Mouse (Mus musculus) brown adipose tissue, adult 24 weeks (tissue): ENCODE results near the gene Mdh2. TPM values are rescaled to one million over a fixed set of nuclear protein-coding genes. Genes with fewer than 3 reads are reported as not detected.
A peak's percentile ranks its signal among the peaks of the same experiment; 100 is the strongest.

Source experiments
- H3K27ac ChIP-seq: fragments of 200-500 bp; replicated peaks from 2 replicates; pipeline ENCODE4 v1.5.1; 2012; ENCODE audit warnings: low read depth, mild to moderate bottlenecking, low read length
- H3K4me1 ChIP-seq: fragments of 200-500 bp; 2 replicates; pipeline ENCODE4 v1.6.1; 2012; ENCODE audit warnings: low read length, mixed read lengths; ENCODE audit not compliant: control insufficient read depth, insufficient read depth, insufficient read length
- H3K4me3 ChIP-seq: fragments of 200-500 bp; 2 replicates; pipeline ENCODE4 v1.5.1; 2012; ENCODE audit warnings: low read depth, mild to moderate bottlenecking, low read length, moderate library complexity; ENCODE audit not compliant: insufficient read depth
- polyA plus RNA-seq: library from polyadenylated mRNA; stranded (reverse); fragments of >200 nt; gene quantifications from 2 replicates; pipeline ENCODE4 v1.2.4, GENCODE M21; 2012; ENCODE audit not compliant: missing spikeins, insufficient read depth, insufficient read length

The Mdh2 gene
- polyA plus RNA-seq, 1 experiment = 1,985 TPM

- no peak overlapping the region for H3K4me3 ChIP-seq
- H3K27ac ChIP-seq = no peak overlapping the region
- H3K4me1 ChIP-seq = no peaks in the 10 kb centered on the region
These were observed 24.4 kb downstream of the Mdh2 start for GRCm38 (mm10) chr5:135802641-135803040.

- no peak overlapping the region for H3K27ac ChIP-seq
- no peak overlapping the region for H3K4me3 ChIP-seq
- H3K4me1 ChIP-seq = no peaks in the 10 kb centered on the region
These were observed 24.9 kb downstream of the Mdh2 start for GRCm38 (mm10) chr5:135803135-135803534.

- no peaks in the 10 kb centered on the region for H3K4me1 ChIP-seq
- H3K27ac ChIP-seq = no peak overlapping the region
- no peak overlapping the region for H3K4me3 ChIP-seq
These were observed 25.4 kb downstream of the Mdh2 start for GRCm38 (mm10) chr5:135803676-135804075.

- no peaks in the 10 kb centered on the region for H3K4me1 ChIP-seq
- H3K4me3 ChIP-seq = no peak overlapping the region
- H3K27ac ChIP-seq = no peak overlapping the region
These were observed 26.5 kb downstream of the Mdh2 start for GRCm38 (mm10) chr5:135804735-135805134.

- Histone ChIP-seq H3K4me1 (no peaks in the 10 kb centered on the region), H3K4me3 (no peak within 1 kb of the TSS), H3K27ac (no peak within 1 kb of the TSS)
These were observed 28.4 kb downstream of the Mdh2 start, which contains the start of gene Srrm3 for GRCm38 (mm10) chr5:135806555-135807262. Gene Srrm3, plus strand, starts transcription at chr5:135806890.

- Histone ChIP-seq H3K4me3 (no peak overlapping the region), H3K4me1 (no peaks in the 10 kb centered on the region)
These were observed 29.0 kb downstream of the Mdh2 start for GRCm38 (mm10) chr5:135807263-135807637.

GRCm38 (mm10) chr5:135812991-135813390, 34.7 kb downstream of the Mdh2 start:
- Histone ChIP-seq H3K4me1 (no peaks in the 10 kb centered on the region), H3K27ac (no peak overlapping the region), H3K4me3 (no peak overlapping the region)

More at GRCm38 (mm10) chr5:135807263-135807637, 29.0 kb downstream of the Mdh2 start:
- no peak overlapping the region for H3K27ac ChIP-seq

- no peaks in the 10 kb centered on the region for H3K4me1 ChIP-seq
- H3K4me3 ChIP-seq = no peak overlapping the region
- no peak overlapping the region for H3K27ac ChIP-seq
These were observed 40.2 kb downstream of the Mdh2 start for GRCm38 (mm10) chr5:135818491-135818890.

- Histone ChIP-seq H3K4me3 (no peak overlapping the region), H3K4me1 (no peaks in the 10 kb centered on the region), H3K27ac (no peak overlapping the region)
These were observed 44.1 kb downstream of the Mdh2 start for GRCm38 (mm10) chr5:135822316-135822944.

GRCm38 (mm10) chr5:135824517-135824916, 46.2 kb downstream of the Mdh2 start:
- Histone ChIP-seq H3K27ac (no peak overlapping the region), H3K4me3 (no peak overlapping the region), H3K4me1 (no peaks in the 10 kb centered on the region)

- Histone ChIP-seq H3K4me1 (no peaks in the 10 kb centered on the region), H3K4me3 (no peak overlapping the region), H3K27ac (no peak overlapping the region)
These were observed 47.9 kb downstream of the Mdh2 start for GRCm38 (mm10) chr5:135826225-135826624.

GRCm38 (mm10) chr5:135829381-135829780, 51.1 kb downstream of the Mdh2 start:
- Histone ChIP-seq H3K4me3 (no peak overlapping the region), H3K27ac (no peak overlapping the region), H3K4me1 (no peaks in the 10 kb centered on the region)

- H3K4me3 ChIP-seq = no peak overlapping the region
These were observed 54.4 kb downstream of the Mdh2 start for GRCm38 (mm10) chr5:135832729-135833128.

GRCm38 (mm10) chr5:135834769-135835491, 56.6 kb downstream of the Mdh2 start:
- peak overlapping the region; percentile 30 for H3K4me3 ChIP-seq
- no peak overlapping the region for H3K27ac ChIP-seq
- H3K4me1 ChIP-seq = 0 out of 2 replicates have a peak, but pooled peaks cover 3% of the 10 kb centered on the region

More at GRCm38 (mm10) chr5:135832729-135833128, 54.4 kb downstream of the Mdh2 start:
- no peak overlapping the region for H3K27ac ChIP-seq
- 0 out of 2 replicates have a peak, but pooled peaks cover 3% of the 10 kb centered on the region for H3K4me1 ChIP-seq

- Histone ChIP-seq H3K27ac (no peak overlapping the region), H3K4me1 (0 out of 2 replicates have a peak, but pooled peaks cover 3% of the 10 kb centered on the region), H3K4me3 (peak overlapping the region; percentile 15; the same call in 1 of the 2 replicates)
These were observed 57.2 kb downstream of the Mdh2 start for GRCm38 (mm10) chr5:135835492-135835858.
